Mouse (Mus musculus) kidney, adult 2 months (tissue): ENCODE data around the gene Fam124b.

ENCODE experiments used
- CTCF ChIP-seq: fragments of 200-500 bp; conservative IDR thresholded peaks from 2 replicates; pipeline ENCODE4 v1.5.1; 2011; ENCODE audit warnings: low read depth, mild to moderate bottlenecking, control low read depth, low read length, moderate library complexity, mixed read lengths; ENCODE audit not compliant: insufficient read depth, insufficient read length
- POLR2A ChIP-seq: fragments of 200-500 bp; IDR thresholded peaks from one replicate; pipeline ENCODE4 v1.6.1; 2011; ENCODE audit warnings: low read depth, low read length, control low read depth

- TF ChIP-seq POLR2A (no peak), CTCF (no peak)
Measured at GRCm38 (mm10) chr1:80218268-80218667, at the start of gene Fam124b.
